Mouse (Mus musculus) heart, embryonic 15.5 days (tissue): ENCODE results near the gene Epo. TPM values are rescaled to one million over a fixed set of nuclear protein-coding genes. Genes with fewer than 3 reads are reported as not detected.

ENCODE experiments used
- ATAC-seq: fragments of 200-750 bp; cut with Nextera tagmentation; replicated peaks from 2 replicates; pipeline ENCODE4 v1.8.0; 2017; ENCODE audit warnings: low read depth, moderate TSS enrichment; ENCODE audit not compliant: insufficient number of reproducible peaks, insufficient read depth, low FRiP score
- H3K27ac ChIP-seq: fragments of 300-500 bp; sonication (generic); 2 replicates; pipeline ENCODE4 v1.5.1; 2015; ENCODE audit warnings: mild to moderate bottlenecking, inconsistent platforms
- H3K27me3 ChIP-seq: fragments of 300-500 bp; sonication (generic); 2 replicates; pipeline ENCODE4 v1.6.1; 2015; ENCODE audit warnings: inconsistent platforms
- H3K36me3 ChIP-seq: fragments of 300-500 bp; sonication (generic); 2 replicates; pipeline ENCODE4 v1.6.1; 2015; ENCODE audit warnings: mild to moderate bottlenecking, inconsistent platforms
- H3K4me1 ChIP-seq: fragments of 300-500 bp; sonication (generic); replicated peaks from 2 replicates; pipeline ENCODE4 v1.6.1; 2015; ENCODE audit warnings: inconsistent platforms
- H3K4me2 ChIP-seq: fragments of 300-500 bp; sonication (generic); 2 replicates; pipeline ENCODE4 v1.6.1; 2015; ENCODE audit warnings: inconsistent platforms, mild to moderate bottlenecking, moderate library complexity
- H3K4me3 ChIP-seq: fragments of 300-500 bp; sonication (generic); 2 replicates; pipeline ENCODE4 v1.5.1; 2015; ENCODE audit warnings: mild to moderate bottlenecking, inconsistent platforms
- H3K9ac ChIP-seq: fragments of 300-500 bp; sonication (generic); 2 replicates; pipeline ENCODE4 v1.6.1; 2015; ENCODE audit warnings: mild to moderate bottlenecking, inconsistent platforms
- H3K9me3 ChIP-seq: fragments of 300-500 bp; sonication (generic); replicated peaks from 2 replicates; pipeline ENCODE4 v1.6.1; 2016; ENCODE audit warnings: inconsistent platforms
- WGBS: fragments of 180-500 bp; shearing (Covaris S2); methylation state at CpG from one replicate; pipeline ENCODE4 v1.1.7; 2015; ENCODE audit warnings: mixed read lengths; 5-methylcytosine and 5-hydroxymethylcytosine counted together
- microRNA-seq: library from miRNA; unstranded; fragments of <30 nt; microRNA quantifications from one replicate; pipeline ENCODE4, GENCODE M21; 2016
- polyA plus RNA-seq: library from polyadenylated mRNA; unstranded; fragments of >200 nt; fragmentation: Nextera tagmentation; extraction: Ambion mirVana; gene quantifications from 2 replicates; pipeline ENCODE4 v1.2.1, GENCODE M21; 2015

Epo gene
- polyA plus RNA-seq, 1 experiment from 2014 or later, result not detected

- H3K36me3 ChIP-seq, result no peaks in the 10 kb centered on the region
- H3K4me1 ChIP-seq, result no peaks in the 10 kb centered on the region
- no peak overlapping the region for H3K9ac ChIP-seq
- no peak overlapping the region for H3K4me3 ChIP-seq
- 55% methylated on average over 5 of the region's 5 CpGs for WGBS
- no peaks in the 10 kb centered on the region for H3K27me3 ChIP-seq
- no peak overlapping the region for H3K4me2 ChIP-seq
- ATAC-seq, result peak; percentile 65
- no peaks in the 10 kb centered on the region for H3K9me3 ChIP-seq
- no peak overlapping the region for H3K27ac ChIP-seq
These were observed 60.7 kb downstream of the Epo start for GRCm38 (mm10) chr5:137472252-137472904.

GRCm38 (mm10) chr5:137466946-137467345 lies 66.1 kb downstream of the Epo start:
- H3K9ac ChIP-seq, result no peak overlapping the region
- no peak overlapping the region for H3K4me3 ChIP-seq
- H3K36me3 ChIP-seq, result no peaks in the 10 kb centered on the region
- no peak for ATAC-seq
- peaks cover 5% of the 10 kb centered on the region; the same call in 1 of the 2 replicates for H3K27me3 ChIP-seq
- H3K27ac ChIP-seq, result no peak overlapping the region
- no peak overlapping the region for H3K4me2 ChIP-seq
- no peaks in the 10 kb centered on the region for H3K9me3 ChIP-seq
- 88% methylated on average over 6 of the region's 6 CpGs for WGBS
- H3K4me1 ChIP-seq, result no peaks in the 10 kb centered on the region

DNA sequence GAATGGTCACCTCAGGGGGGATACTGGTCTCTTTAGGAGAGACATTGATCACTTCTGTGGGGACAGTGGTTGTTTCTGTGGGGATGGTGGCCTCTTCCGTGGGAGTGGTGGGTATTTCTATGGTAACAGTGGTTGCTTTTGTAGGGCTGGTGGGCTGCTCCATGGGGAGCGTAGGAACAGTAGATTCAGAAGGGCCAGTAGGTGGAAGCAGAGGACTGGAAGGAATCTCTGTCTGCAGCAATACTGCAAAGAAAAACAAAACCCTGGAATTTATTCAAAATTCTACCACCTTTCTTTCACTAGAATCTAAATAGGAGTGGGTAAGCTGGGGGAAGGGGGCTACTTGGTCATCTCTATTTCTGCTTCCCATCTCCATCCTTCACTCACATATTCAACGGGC lies 68.0 kb downstream of the Epo start:
- Histone ChIP-seq H3K9me3 (no peaks in the 10 kb centered on the region), H3K4me2 (no peak overlapping the region), H3K27ac (no peak overlapping the region), H3K4me3 (no peak overlapping the region), H3K4me1 (no peaks in the 10 kb centered on the region), H3K27me3 (peaks cover 5% of the 10 kb centered on the region; the same call in 1 of the 2 replicates), H3K36me3 (no peaks in the 10 kb centered on the region), H3K9ac (no peak overlapping the region)
- 43% methylated on average over 3 of the region's 3 CpGs for WGBS
- no peak for ATAC-seq

DNA sequence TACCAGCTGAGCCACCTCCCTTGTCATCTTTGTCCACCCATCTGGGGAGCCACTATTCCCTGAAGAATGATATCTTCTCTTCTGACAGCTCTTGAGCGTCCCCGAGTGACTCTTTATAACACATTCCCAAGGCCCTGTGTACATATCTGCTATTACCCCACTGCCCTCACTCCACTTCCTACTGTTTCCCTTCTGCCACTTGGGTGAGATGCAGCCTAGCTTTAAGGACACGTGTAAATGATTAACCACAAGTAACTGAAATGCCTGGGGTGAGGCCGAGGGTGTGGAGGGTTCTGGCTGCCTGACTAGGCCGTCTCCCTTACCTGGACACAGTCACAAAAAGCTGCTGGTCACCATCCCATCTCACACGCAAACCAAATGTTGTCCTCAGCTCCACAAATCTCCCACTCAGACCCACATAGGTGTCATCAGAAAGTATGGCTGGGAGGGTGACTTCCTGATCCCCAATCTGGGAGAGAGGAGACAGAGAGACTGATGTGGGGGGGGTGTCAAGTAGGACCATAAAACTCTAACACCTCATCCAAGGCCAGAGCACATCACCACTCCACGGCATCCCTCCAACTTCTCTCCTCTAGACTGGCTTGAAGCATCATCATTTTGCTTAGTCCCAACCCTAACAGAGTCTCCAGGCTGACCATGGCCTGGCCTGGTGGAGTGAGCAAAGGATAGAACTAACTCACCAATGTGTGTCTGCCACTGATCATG lies 77.0 kb downstream of the Epo start:
- Histone ChIP-seq H3K4me3 (no peak overlapping the region), H3K9ac (no peak overlapping the region), H3K36me3 (no peaks in the 10 kb centered on the region), H3K9me3 (no peaks in the 10 kb centered on the region), H3K4me2 (no peak overlapping the region), H3K27me3 (0 out of 2 replicates have a peak, but pooled peaks cover 3% of the 10 kb centered on the region), H3K4me1 (no peaks in the 10 kb centered on the region), H3K27ac (no peak overlapping the region)
- 56% methylated on average over 7 of the region's 7 CpGs for WGBS
- ATAC-seq, result no peak

DNA sequence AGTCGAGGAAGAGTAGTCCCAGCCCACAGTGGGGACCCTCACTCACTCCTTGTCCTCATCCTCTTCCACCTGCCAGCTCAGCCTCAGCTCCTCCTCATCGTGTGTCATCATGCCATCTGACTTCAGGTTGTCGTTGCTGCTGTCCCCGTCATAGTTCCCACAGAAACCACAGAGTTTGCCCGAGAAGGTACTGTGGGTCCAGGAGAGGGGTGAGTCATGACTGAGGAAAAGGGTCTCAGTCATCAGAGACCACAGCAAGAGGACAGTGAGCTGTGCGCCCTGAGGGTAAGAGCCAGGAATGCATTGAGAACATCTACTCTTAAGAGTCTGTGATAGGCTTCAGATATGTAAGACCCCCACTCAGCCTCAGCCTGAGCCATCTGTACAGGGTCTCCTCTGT lies 77.8 kb downstream of the Epo start:
- Histone ChIP-seq H3K36me3 (no peaks in the 10 kb centered on the region), H3K4me2 (no peak overlapping the region), H3K27me3 (0 out of 2 replicates have a peak, but pooled peaks cover 3% of the 10 kb centered on the region), H3K9ac (no peak overlapping the region), H3K4me3 (no peak overlapping the region), H3K27ac (no peak overlapping the region), H3K9me3 (no peaks in the 10 kb centered on the region), H3K4me1 (no peaks in the 10 kb centered on the region)
- no peak for ATAC-seq
- 71% methylated on average over 6 of the region's 6 CpGs for WGBS

DNA sequence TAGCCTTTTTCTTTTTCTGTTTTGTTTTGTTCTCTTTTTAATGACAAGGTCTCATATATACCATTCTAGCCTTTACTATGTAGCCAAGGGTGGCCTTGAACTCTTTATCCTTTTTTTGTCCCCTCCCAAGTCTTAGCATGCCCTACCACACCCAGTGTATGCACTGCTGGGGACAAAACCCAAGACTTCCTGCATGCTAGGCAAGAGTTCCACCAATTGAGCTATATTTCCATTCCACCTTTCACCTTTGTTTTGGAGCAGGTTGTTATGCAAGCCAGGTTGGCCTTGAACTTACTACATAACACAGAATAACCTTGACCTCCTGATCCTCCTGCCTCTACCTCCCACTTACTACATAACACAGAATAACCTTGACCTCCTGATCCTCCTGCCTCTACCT lies 87.5 kb downstream of the Epo start:
- H3K9ac ChIP-seq, result no peak overlapping the region
- no peak for ATAC-seq
- no peak overlapping the region for H3K27ac ChIP-seq
- H3K9me3 ChIP-seq, result no peaks in the 10 kb centered on the region
- H3K4me1 ChIP-seq, result no peaks in the 10 kb centered on the region
- H3K4me2 ChIP-seq, result no peak overlapping the region
- H3K36me3 ChIP-seq, result no peaks in the 10 kb centered on the region
- no peak overlapping the region for H3K4me3 ChIP-seq
- no peaks in the 10 kb centered on the region for H3K27me3 ChIP-seq

DNA sequence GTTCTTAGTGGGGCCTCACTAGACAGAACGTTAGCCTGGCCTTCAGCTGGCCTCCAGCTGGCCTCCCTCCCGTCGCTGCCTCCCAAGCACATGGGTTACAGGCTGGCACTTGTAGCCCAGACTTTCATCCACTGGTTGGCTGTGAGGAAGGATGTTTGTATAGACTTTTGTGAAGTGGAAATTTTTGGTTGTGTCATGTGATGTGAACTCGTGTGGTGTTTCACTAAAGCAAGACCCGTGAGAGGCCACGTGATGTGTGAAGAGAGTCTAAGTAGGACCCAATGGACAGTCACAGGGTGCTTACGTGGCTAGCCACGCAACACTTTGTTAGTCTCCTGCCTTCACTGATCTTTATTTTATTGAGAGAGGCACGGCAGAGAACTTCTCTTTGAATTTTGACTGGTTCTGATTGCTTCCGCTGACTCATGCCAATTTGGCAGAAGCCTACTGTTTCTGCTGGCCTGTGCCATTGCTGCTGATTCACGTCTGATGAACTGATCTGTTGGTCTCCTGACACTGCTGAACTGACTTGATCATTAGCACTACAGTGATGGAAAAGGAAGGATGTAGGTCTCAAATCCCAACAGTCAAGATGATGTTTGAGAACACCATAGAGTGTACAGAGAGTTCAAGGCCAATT lies 92.7 kb downstream of the Epo start:
- H3K4me1 ChIP-seq, result no peaks in the 10 kb centered on the region
- no peak overlapping the region for H3K9ac ChIP-seq
- no peaks in the 10 kb centered on the region for H3K27me3 ChIP-seq
- H3K27ac ChIP-seq, result no peak overlapping the region
- H3K9me3 ChIP-seq, result no peaks in the 10 kb centered on the region
- no peak overlapping the region for H3K4me3 ChIP-seq
- H3K4me2 ChIP-seq, result no peak overlapping the region
- no peaks in the 10 kb centered on the region for H3K36me3 ChIP-seq
- ATAC-seq, result no peak
- WGBS, result 78% methylated on average over 11 of the region's 11 CpGs

DNA sequence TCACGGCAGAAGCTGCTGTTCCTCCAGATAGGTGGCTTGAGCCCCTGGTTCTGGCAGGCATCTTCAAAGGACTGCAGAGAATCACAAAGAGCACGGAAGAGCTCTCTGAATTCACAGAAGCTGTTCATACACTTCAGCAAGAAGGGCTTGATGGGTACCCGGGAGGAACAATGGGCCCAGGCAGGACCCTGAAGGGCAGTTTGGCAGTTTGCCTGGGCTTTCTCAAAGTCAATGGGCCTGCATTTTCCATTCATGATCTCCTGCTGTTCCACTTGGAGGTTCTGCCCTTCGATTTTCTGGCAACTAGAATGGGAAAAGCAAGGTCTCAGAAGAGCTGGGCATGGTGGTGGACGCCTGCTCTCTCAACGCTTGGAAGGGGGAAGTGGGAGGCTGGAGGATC lies 99.2 kb downstream of the Epo start:
- ATAC-seq, result no peak
- H3K36me3 ChIP-seq, result no peaks in the 10 kb centered on the region
- H3K9me3 ChIP-seq, result no peaks in the 10 kb centered on the region
- H3K4me1 ChIP-seq, result no peaks in the 10 kb centered on the region
- H3K4me2 ChIP-seq, result no peak overlapping the region
- no peak overlapping the region for H3K4me3 ChIP-seq
- no peak overlapping the region for H3K27ac ChIP-seq
- H3K9ac ChIP-seq, result no peak overlapping the region
- no peaks in the 10 kb centered on the region for H3K27me3 ChIP-seq
- 38% methylated on average over 6 of the region's 6 CpGs for WGBS

Small RNA genes within 50 kb of the gene (microRNA-seq; reads per million reads assigned to microRNA genes)
- gene Mir6418, result not detected

Other genes starting within 250 kb of the Epo start
- 8.1 and 15.8 TPM in 2 replicates for gene Ache, start 245.7 kb downstream of the Epo start, polyA plus RNA-seq
- 6.1 and 11.2 TPM in 2 replicates for gene Ufsp1, start 238.6 kb downstream of the Epo start, polyA plus RNA-seq
- 70.5 and 95.7 TPM in 2 replicates for gene Srrt, start 225.6 kb downstream of the Epo start, polyA plus RNA-seq
- gene Trip6, start 218.8 kb downstream of the Epo start, polyA plus RNA-seq, result 37.7 and 53.3 TPM in 2 replicates
- 6.5 and 10.4 TPM in 2 replicates for gene Slc12a9, start 199.6 kb downstream of the Epo start, polyA plus RNA-seq
- gene Ephb4, start 183.1 kb downstream of the Epo start, polyA plus RNA-seq, result 32.9 and 42.9 TPM in 2 replicates
- gene Zan, start 56.2 kb downstream of the Epo start, polyA plus RNA-seq, result 0.05 and 0.11 TPM in 2 replicates
- gene Pop7, start 30.7 kb downstream of the Epo start, polyA plus RNA-seq, result 37.4 and 38.6 TPM in 2 replicates
- 8.9 and 10.4 TPM in 2 replicates for gene Gigyf1, start 14.7 kb downstream of the Epo start, polyA plus RNA-seq
- gene Gnb2, start 268 bp upstream of the Epo start, polyA plus RNA-seq, result 244 and 306 TPM in 2 replicates
- gene Actl6b, start 20.3 kb upstream of the Epo start, polyA plus RNA-seq, result 0.13 and 2.1 TPM in 2 replicates
- 0.31 and 1.3 TPM in 2 replicates for gene Tfr2, start 36.6 kb upstream of the Epo start, polyA plus RNA-seq
- 17.1 and 26.5 TPM in 2 replicates for gene Mospd3, start 67.8 kb upstream of the Epo start, polyA plus RNA-seq
- 117 and 129 TPM in 2 replicates for gene Pcolce, start 80.5 kb upstream of the Epo start, polyA plus RNA-seq
- gene Fbxo24, start 95.8 kb upstream of the Epo start, polyA plus RNA-seq, result 0.11 and 0.23 TPM in 2 replicates
- gene Lrch4, start 95.9 kb upstream of the Epo start, polyA plus RNA-seq, result 20.7 and 26.7 TPM in 2 replicates
- gene Gm20605, start 95.9 kb upstream of the Epo start, polyA plus RNA-seq, result 7.1 and 12.2 TPM in 2 replicates
- gene Sap25, start 108.1 kb upstream of the Epo start, polyA plus RNA-seq, result 4.0 and 6.0 TPM in 2 replicates
- gene Irs3, start 112.5 kb upstream of the Epo start, polyA plus RNA-seq, result 0.13 and 0.21 TPM in 2 replicates
- gene Agfg2, start 151.5 kb upstream of the Epo start, polyA plus RNA-seq, result 19.3 and 21.7 TPM in 2 replicates
- 1.2 and 1.6 TPM in 2 replicates for gene Nyap1, start 208.4 kb upstream of the Epo start, polyA plus RNA-seq
- 130 and 164 TPM in 2 replicates for gene Tsc22d4, start 212.5 kb upstream of the Epo start, polyA plus RNA-seq
- 21.1 and 25.5 TPM in 2 replicates for gene Ppp1r35, start 245.6 kb upstream of the Epo start, polyA plus RNA-seq